Mouse (Mus musculus) olfactory bulb, adult 2 months (tissue): ENCODE results near the gene Slc43a1.

Experiments
- CTCF ChIP-seq: fragments of 200-500 bp; IDR thresholded peaks from 2 replicates; pipeline ENCODE4 v1.5.1; 2012; ENCODE audit warnings: low read depth, mild to moderate bottlenecking, low read length, moderate library complexity; ENCODE audit not compliant: insufficient read depth
- POLR2A ChIP-seq: fragments of 200-500 bp; IDR thresholded peaks from 2 replicates; pipeline ENCODE4 v1.6.1; 2012; ENCODE audit warnings: mild to moderate bottlenecking, low read depth, low read length, moderate library complexity; ENCODE audit not compliant: insufficient read depth

- TF ChIP-seq CTCF = no peak
- TF ChIP-seq POLR2A = no peak
Observed at GRCm38 (mm10) chr2:84840016-84840747, 1.5 kb downstream of the Slc43a1 start.
